ENCODE assay signal across 8 mouse cellular contexts in the genomic region with DNA sequence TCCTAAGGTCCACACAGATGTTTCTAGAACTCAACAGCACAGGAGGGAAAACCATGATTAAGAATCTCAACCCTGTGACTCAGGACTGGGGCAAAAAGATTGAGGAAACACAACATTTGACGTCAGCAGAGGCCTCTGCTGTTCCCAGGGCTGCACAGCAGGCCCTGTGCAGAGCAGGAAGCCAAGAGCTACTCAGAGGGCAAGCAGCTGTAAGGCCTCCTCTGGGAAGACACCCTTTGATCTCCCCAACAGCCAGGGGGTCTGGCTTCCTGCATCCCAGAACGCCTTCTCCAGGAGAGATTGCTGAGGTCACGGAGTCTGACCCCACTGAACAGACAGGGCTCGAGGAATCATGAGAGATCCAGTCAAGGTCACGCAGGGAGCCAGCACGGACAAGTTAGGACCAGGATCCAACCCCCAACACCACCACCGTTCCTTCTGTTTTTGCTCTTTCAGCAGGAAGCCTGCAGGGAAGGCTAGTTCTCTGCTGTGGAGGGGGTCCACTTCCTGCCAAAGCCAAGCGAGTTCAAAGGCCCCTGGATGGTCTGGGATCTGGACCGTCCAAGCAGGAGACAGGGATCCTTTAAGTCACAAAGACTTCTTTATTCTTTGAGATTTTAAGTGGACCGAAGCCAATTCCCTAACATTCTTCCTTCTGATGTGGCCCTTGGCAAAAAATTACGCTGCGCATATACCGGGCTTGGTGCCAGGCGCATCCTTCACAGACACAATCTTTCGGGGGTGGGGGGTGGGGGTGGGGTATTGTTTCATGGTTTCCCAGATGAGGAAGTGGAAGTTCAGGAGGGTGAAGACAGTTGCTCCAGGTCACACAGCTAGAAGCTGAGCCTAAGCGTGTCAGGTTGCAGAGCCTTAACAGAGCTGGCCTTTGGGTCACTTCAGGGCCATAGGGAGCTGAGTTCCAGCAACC. TPM values are rescaled to one million over a fixed set of nuclear protein-coding genes. Genes with fewer than 3 reads are reported as not detected.
DNase-seq lines count a peak whose midpoint lies in the region; ATAC-seq lines count a peak whose summit lies in the region.

No protein-coding gene starts in this region.

- peak overlapping the region; percentile 4; the same call in 1 of the 2 replicates for H3K4me2 ChIP-seq in embryonic facial prominence, embryonic 13.5 days
- H3K4me2 ChIP-seq in heart, embryonic 16.5 days (ENCODE audit: low read depth, low read length): peak overlapping the region; percentile 9; the same call in 1 of the 2 replicates
- no peak overlapping the region for H3K4me2 ChIP-seq in stomach, embryonic 15.5 days

- 18% methylated on average over 16 of the region's 16 CpGs for WGBS in embryonic facial prominence, embryonic 13.5 days
- 32% methylated on average over 16 of the region's 16 CpGs for WGBS in heart, embryonic 16.5 days
- WGBS in macrophage (ENCODE audit: missing documents): 48% methylated on average over 14 of the region's 16 CpGs
- 27% methylated on average over 16 of the region's 16 CpGs for WGBS in stomach, embryonic 15.5 days

- H3K9me3 ChIP-seq in embryonic facial prominence, embryonic 13.5 days: no peaks in the 10 kb centered on the region
- no peaks in the 10 kb centered on the region for H3K9me3 ChIP-seq in heart, embryonic 16.5 days (replicated peaks; ENCODE audit: control insufficient read depth, low read length)
- no peaks in the 10 kb centered on the region for H3K9me3 ChIP-seq in stomach, embryonic 15.5 days

- no peaks in the 10 kb centered on the region for H3K79me2 ChIP-seq in macrophage (ENCODE audit: inconsistent target)

- peak overlapping the region; percentile 75 for H3K27ac ChIP-seq in embryonic facial prominence, embryonic 13.5 days
- H3K27ac ChIP-seq in heart, embryonic 16.5 days (ENCODE audit: low read length): peak overlapping the region; percentile 84
- peak overlapping the region; percentile 21 for H3K27ac ChIP-seq in macrophage
- peak overlapping the region; percentile 82 for H3K27ac ChIP-seq in stomach, embryonic 15.5 days

- H3K36me3 ChIP-seq in embryonic facial prominence, embryonic 13.5 days: no peaks in the 10 kb centered on the region
- H3K36me3 ChIP-seq in heart, embryonic 16.5 days (ENCODE audit: control insufficient read depth, insufficient read depth): no peaks in the 10 kb centered on the region
- H3K36me3 ChIP-seq in macrophage (ENCODE audit: inconsistent target): no peaks in the 10 kb centered on the region
- no peaks in the 10 kb centered on the region for H3K36me3 ChIP-seq in stomach, embryonic 15.5 days

- H3K4me3 ChIP-seq in embryonic facial prominence, embryonic 13.5 days: no peak overlapping the region
- H3K4me3 ChIP-seq in heart, embryonic 16.5 days (ENCODE audit: low read length): no peak overlapping the region
- H3K4me3 ChIP-seq in macrophage (ENCODE audit: inconsistent target): no peak overlapping the region
- H3K4me3 ChIP-seq in stomach, embryonic 15.5 days (replicated peaks): no peak overlapping the region

- no peaks in the 10 kb centered on the region for H3K27me3 ChIP-seq in embryonic facial prominence, embryonic 13.5 days
- H3K27me3 ChIP-seq in heart, embryonic 16.5 days (ENCODE audit: control insufficient read depth, insufficient read depth, low read length): no peaks in the 10 kb centered on the region
- no peaks in the 10 kb centered on the region for H3K27me3 ChIP-seq in stomach, embryonic 15.5 days (replicated peaks)

- peak; percentile 8 for DNase-seq in layer of hippocampus, adult 9-11 months
- no peak for DNase-seq in layer of hippocampus, adult 9-10 months (ENCODE audit: low spot score)
- peak; percentile 85 for DNase-seq in kidney, postnatal 10 days
- DNase-seq in thymus, postnatal 25 days: no peak

- H3K4me1 ChIP-seq in embryonic facial prominence, embryonic 13.5 days: peaks cover 37% of the 10 kb centered on the region
- H3K4me1 ChIP-seq in heart, embryonic 16.5 days (ENCODE audit: control insufficient read depth, insufficient read depth, low read length): peaks cover 30% of the 10 kb centered on the region
- H3K4me1 ChIP-seq in stomach, embryonic 15.5 days: peaks cover 25% of the 10 kb centered on the region

- no peak overlapping the region for H3K9ac ChIP-seq in embryonic facial prominence, embryonic 13.5 days
- H3K9ac ChIP-seq in heart, embryonic 16.5 days (ENCODE audit: low read length): no peak overlapping the region
- no peak overlapping the region for H3K9ac ChIP-seq in stomach, embryonic 15.5 days

- ATAC-seq in embryonic facial prominence, embryonic 13.5 days (ENCODE audit: insufficient number of reproducible peaks, insufficient read depth, low FRiP score, low TSS enrichment, low read depth): no peak
- ATAC-seq in heart, embryonic 16.5 days (replicated peaks; ENCODE audit: extremely low read depth, insufficient read depth, low FRiP score): peak; percentile 84
- ATAC-seq in stomach, embryonic 15.5 days (ENCODE audit: insufficient read depth, low FRiP score, low read depth): peak; percentile 72

RNA-seq across cellular contexts. Expression of gene Zfp362, which starts 34.2 kb away (rescaled TPM):
- 50.2 and 51.7 TPM in 2 replicates for polyA plus RNA-seq in embryonic facial prominence, embryonic 13.5 days (2015; fragmentation: Nextera tagmentation; extraction: Ambion mirVana)
- 17.2 and 18.2 TPM in 2 replicates for polyA plus RNA-seq in heart, embryonic 16.5 days (2015; fragmentation: Nextera tagmentation; extraction: Ambion mirVana)
- 10 to 100 TPM in 14 of 26 experiments, 1 to 10 TPM in 12; 1.9 to 23.4 (median 10.7) TPM for total RNA-seq in macrophage (2018; cell fraction: chromatin; rRNA removed)
- 10 to 100 TPM in 25 of 26 experiments, 1 to 10 TPM in 1; 8.2 to 30.2 (median 19.3) TPM for total RNA-seq in macrophage (2018; cell fraction: cytosol; rRNA removed)
- total RNA-seq in macrophage (2018; cell fraction: nucleus; rRNA removed): 10 to 100 TPM in 15 of 26 experiments, 1 to 10 TPM in 11; 4.0 to 31.8 (median 12.7) TPM
- polyA plus RNA-seq in macrophage (2018): 19.1 to 32.8 TPM (median 21.2 TPM) in 3 replicates
- 22.8 and 26.6 TPM in 2 replicates for polyA plus RNA-seq in stomach, embryonic 15.5 days (2015; fragmentation: Nextera tagmentation; extraction: Ambion mirVana)

RNA-seq across cellular contexts. Expression of gene Trim62, which starts 43.3 kb away (rescaled TPM):
- polyA plus RNA-seq in embryonic facial prominence, embryonic 13.5 days (2015; fragmentation: Nextera tagmentation; extraction: Ambion mirVana): 8.2 and 11.0 TPM in 2 replicates
- polyA plus RNA-seq in heart, embryonic 16.5 days (2015; fragmentation: Nextera tagmentation; extraction: Ambion mirVana): 1.6 and 2.3 TPM in 2 replicates
- 1 to 10 TPM in 25 of 26 experiments, under 1 TPM in 1; 0.99 to 8.8 (median 4.4) TPM for total RNA-seq in macrophage (2018; cell fraction: chromatin; rRNA removed)
- 1 to 10 TPM; 1.3 to 4.5 (median 3.2) TPM for total RNA-seq in macrophage (2018; cell fraction: cytosol; rRNA removed)
- 1 to 10 TPM in 25 of 26 experiments, under 1 TPM in 1; 0.93 to 8.8 (median 3.4) TPM for total RNA-seq in macrophage (2018; cell fraction: nucleus; rRNA removed)
- 2.5 to 3.6 TPM (median 3.1 TPM) in 3 replicates for polyA plus RNA-seq in macrophage (2018)
- 3.3 and 3.6 TPM in 2 replicates for polyA plus RNA-seq in stomach, embryonic 15.5 days (2015; fragmentation: Nextera tagmentation; extraction: Ambion mirVana)

Comparison
In these comparisons a context has a peak if more than half of its experiments do, and no peak if none do; other contexts are left out.
1. DNase-seq: peak in layer of hippocampus, adult 9-11 months (single experiment) and kidney, postnatal 10 days (single experiment); none in layer of hippocampus, adult 9-10 months (single experiment) and thymus, postnatal 25 days (single experiment).
2. H3K27ac ChIP-seq: peak in every context shown above with its lines; median percentile 84 in heart, embryonic 16.5 days; 82 in stomach, embryonic 15.5 days; 75 in embryonic facial prominence, embryonic 13.5 days; 21 in macrophage.